Mouse (Mus musculus) stomach, embryonic 16.5 days (tissue): ENCODE results near the gene Kdelr1. TPM values are rescaled to one million over a fixed set of nuclear protein-coding genes. Genes with fewer than 3 reads are reported as not detected.
"Not testable (repeated sequence)": the region's sequence is repeated elsewhere in the genome, so short reads cannot be mapped to it uniquely, and the experiment has no call there.

ENCODE experiments used
- ATAC-seq: fragments of 200-750 bp; cut with Nextera tagmentation; 2 replicates; pipeline ENCODE4 v1.8.0; 2017; ENCODE audit warnings: moderate number of reproducible peaks, moderate TSS enrichment; ENCODE audit not compliant: insufficient read depth, low FRiP score
- H3K27ac ChIP-seq: fragments of 300-500 bp; sonication (generic); 2 replicates; pipeline ENCODE4 v1.5.1; 2014; ENCODE audit warnings: low read length
- H3K27me3 ChIP-seq: fragments of 300-500 bp; sonication (generic); 2 replicates; pipeline ENCODE4 v1.6.1; 2014; ENCODE audit warnings: low read length, control low read depth, mixed read lengths; ENCODE audit not compliant: control insufficient read depth, insufficient read depth
- H3K36me3 ChIP-seq: fragments of 300-500 bp; sonication (generic); 2 replicates; pipeline ENCODE4 v1.6.1; 2014; ENCODE audit warnings: low read length; ENCODE audit not compliant: control insufficient read depth, insufficient read depth
- H3K4me1 ChIP-seq: fragments of 300-500 bp; sonication (generic); 2 replicates; pipeline ENCODE4 v1.6.1; 2014; ENCODE audit warnings: low read length, control low read depth, mixed read lengths; ENCODE audit not compliant: control insufficient read depth, insufficient read depth
- H3K4me2 ChIP-seq: fragments of 300-500 bp; sonication (generic); 2 replicates; pipeline ENCODE4 v1.6.1; 2014; ENCODE audit warnings: low read depth, low read length, mixed read lengths
- H3K4me3 ChIP-seq: fragments of 300-500 bp; sonication (generic); replicated peaks from 2 replicates; pipeline ENCODE4 v1.5.1; 2014; ENCODE audit warnings: mild to moderate bottlenecking, low read length
- H3K9ac ChIP-seq: fragments of 300-500 bp; sonication (generic); 2 replicates; pipeline ENCODE4 v1.6.1; 2014; ENCODE audit warnings: low read length
- H3K9me3 ChIP-seq: fragments of 300-500 bp; sonication (generic); replicated peaks from 2 replicates; pipeline ENCODE4 v1.6.1; 2016; ENCODE audit warnings: low read length, control low read depth; ENCODE audit not compliant: control insufficient read depth
- whole genome bisulfite sequencing: fragments of 180-500 bp; shearing (Covaris S2); extraction: QIAGEN DNeasy Blood & Tissue Kit; methylation state at CpG from one replicate; pipeline ENCODE4 v1.1.7; 2014; 5-methylcytosine and 5-hydroxymethylcytosine counted together
- polyA plus RNA-seq: library from polyadenylated mRNA; unstranded; fragments of >200 nt; fragmentation: Nextera tagmentation; extraction: Ambion mirVana; gene quantifications from 2 replicates; pipeline ENCODE4 v1.2.1, GENCODE M21; 2015

Kdelr1 gene
- polyA plus RNA-seq, 1 experiment from 2014 or later, result 76.7 TPM

GRCm38 (mm10) chr7:45865925-45866910 is 6.4 kb upstream of the Kdelr1 start:
- Histone ChIP-seq H3K36me3 (no peaks in the 10 kb centered on the region), H3K9me3 (no peaks in the 10 kb centered on the region), H3K4me3 (peak overlapping the region; percentile 72), H3K9ac (peak overlapping the region; percentile 95), H3K4me2 (peak overlapping the region; percentile 84), H3K4me1 (peaks cover 25% of the 10 kb centered on the region), H3K27me3 (peaks cover 13% of the 10 kb centered on the region), H3K27ac (peak overlapping the region; percentile 80)
- under 1% methylated on average over 112 of the region's 117 CpGs for WGBS
- peak; percentile 86 for ATAC-seq

DNA sequence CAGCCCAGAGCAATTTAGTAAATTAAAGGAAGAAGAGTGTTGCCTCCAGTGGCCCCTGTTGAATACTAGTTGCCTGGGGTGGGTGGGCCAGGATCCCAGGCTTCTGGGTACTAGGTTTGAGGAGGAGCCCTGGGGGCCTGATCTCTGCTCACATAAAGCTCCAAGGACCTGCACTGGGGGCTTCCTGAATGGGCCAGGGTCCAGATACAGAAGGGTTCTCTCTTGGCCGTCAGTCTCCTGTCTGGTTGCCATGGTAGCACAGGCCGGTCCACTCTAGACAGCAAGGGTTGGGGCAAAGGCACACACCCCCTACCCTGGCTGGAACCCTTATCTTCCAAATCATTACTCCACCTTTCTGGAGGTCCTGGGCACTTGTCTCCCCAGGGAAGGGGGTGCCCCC is 4.7 kb upstream of the Kdelr1 start:
- H3K9ac ChIP-seq, result no peak overlapping the region
- H3K36me3 ChIP-seq, result no peaks in the 10 kb centered on the region
- no peak overlapping the region; the same call in 1 of the 2 replicates for H3K4me2 ChIP-seq
- H3K27me3 ChIP-seq, result peaks cover 19% of the 10 kb centered on the region
- H3K27ac ChIP-seq, result no peak overlapping the region
- H3K4me3 ChIP-seq, result no peak overlapping the region
- H3K4me1 ChIP-seq, result peaks cover 25% of the 10 kb centered on the region
- no peaks in the 10 kb centered on the region for H3K9me3 ChIP-seq
- 33% methylated on average over 2 of the region's 2 CpGs for WGBS
- ATAC-seq, result no peak

DNA sequence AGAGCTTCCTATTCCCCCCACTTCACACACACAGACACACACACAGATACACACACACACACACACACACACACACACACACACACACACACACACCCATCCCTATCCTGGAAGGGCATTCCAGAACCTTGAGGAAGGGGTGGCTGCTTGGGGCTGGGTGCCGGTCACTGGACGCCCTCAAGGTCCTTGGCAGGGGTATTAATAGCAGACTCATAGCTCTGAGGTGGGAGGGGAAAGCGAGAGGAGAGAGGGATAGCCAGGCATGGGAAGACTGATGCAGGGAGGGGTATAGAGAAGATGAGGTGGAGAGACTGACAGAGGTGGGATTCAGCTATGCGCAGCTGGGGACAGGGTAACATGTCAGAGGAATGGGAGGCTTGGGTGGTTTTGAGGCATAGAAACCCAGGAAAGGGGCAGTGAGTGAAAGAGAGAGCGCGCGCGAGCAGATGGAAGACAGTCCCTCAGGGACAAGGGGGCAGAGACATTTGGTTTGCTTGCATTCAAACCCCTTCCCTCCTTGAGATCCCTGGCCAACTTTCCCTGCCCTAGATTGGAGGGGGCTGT is 3.4 kb upstream of the Kdelr1 start:
- Histone ChIP-seq H3K9me3 (no peaks in the 10 kb centered on the region), H3K36me3 (peaks cover under 1% of the 10 kb centered on the region; the same call in 1 of the 2 replicates), H3K27ac (no peak overlapping the region), H3K4me2 (peak overlapping the region; percentile 49), H3K9ac (peak overlapping the region; percentile 53), H3K27me3 (peaks cover 19% of the 10 kb centered on the region), H3K4me3 (no peak overlapping the region), H3K4me1 (peaks cover 30% of the 10 kb centered on the region)
- 23% methylated on average over 8 of the region's 8 CpGs for WGBS
- ATAC-seq, result no peak

GRCm38 (mm10) chr7:45869787-45870186 is 2.8 kb upstream of the Kdelr1 start:
- H3K27ac ChIP-seq, result no peak overlapping the region
- H3K9me3 ChIP-seq, result no peaks in the 10 kb centered on the region
- no peak overlapping the region; the same call in 1 of the 2 replicates for H3K4me3 ChIP-seq
- peaks cover 36% of the 10 kb centered on the region for H3K4me1 ChIP-seq
- H3K4me2 ChIP-seq, result peak overlapping the region; percentile 49
- no peak for ATAC-seq
- 2% methylated on average over 11 of the region's 14 CpGs for WGBS
- H3K9ac ChIP-seq, result peak overlapping the region; percentile 53
- peaks cover 6% of the 10 kb centered on the region for H3K36me3 ChIP-seq
- peaks cover 19% of the 10 kb centered on the region for H3K27me3 ChIP-seq

GRCm38 (mm10) chr7:45870282-45871058 is 2.1 kb upstream of the Kdelr1 start:
- Histone ChIP-seq H3K4me3 (peak overlapping the region; percentile 26), H3K36me3 (peaks cover 10% of the 10 kb centered on the region), H3K4me1 (peaks cover 41% of the 10 kb centered on the region), H3K9ac (peak overlapping the region; percentile 53), H3K27ac (no peak overlapping the region), H3K27me3 (peaks cover 19% of the 10 kb centered on the region), H3K4me2 (peak overlapping the region; percentile 49), H3K9me3 (no peaks in the 10 kb centered on the region)
- ATAC-seq, result no peak
- 1% methylated on average over 30 of the region's 30 CpGs for WGBS

DNA sequence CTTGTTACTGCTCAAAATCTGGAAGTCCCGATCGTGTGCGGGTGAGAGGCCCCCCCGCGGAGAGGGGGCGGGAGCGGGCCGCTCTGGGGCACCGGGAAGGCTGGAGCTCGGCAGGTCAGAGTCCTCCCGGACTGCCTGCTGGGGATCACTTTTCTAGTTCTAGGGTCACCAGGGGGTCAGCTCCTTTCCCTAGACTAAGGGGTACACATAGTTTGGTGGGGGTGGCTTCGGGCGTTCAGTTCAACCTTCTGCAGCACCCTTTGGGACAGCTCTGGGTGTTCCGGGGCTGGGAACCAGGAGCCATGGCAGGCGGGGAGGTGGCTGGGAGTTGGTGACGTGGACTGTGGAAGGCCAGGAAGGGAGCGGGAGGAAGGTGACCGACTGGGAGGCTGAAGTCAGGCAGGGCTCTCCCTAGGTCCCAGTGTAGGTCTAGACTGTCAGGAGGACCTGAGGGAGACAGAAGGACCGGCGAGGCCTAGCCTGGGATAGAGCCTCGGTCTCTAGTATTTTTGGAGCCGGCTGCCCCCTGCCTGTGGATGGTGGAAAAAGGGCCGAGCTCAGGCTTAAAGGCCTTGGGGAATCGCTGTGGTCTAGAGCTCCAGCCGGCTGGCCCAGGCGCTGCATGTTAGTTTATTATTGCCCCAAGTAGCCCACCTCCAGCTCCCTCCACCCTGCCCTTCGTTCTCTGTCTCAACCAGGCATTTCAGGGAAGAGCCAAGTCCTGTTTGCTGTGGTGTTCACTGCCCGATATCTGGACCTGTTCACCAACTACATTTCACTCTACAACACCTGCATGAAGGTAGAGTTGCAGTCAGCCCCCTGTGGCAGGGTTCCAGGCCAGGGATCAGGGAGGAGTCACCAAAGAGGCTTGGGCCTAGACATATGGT is 732 bp downstream of the Kdelr1 start:
- H3K9me3 ChIP-seq, result no peaks in the 10 kb centered on the region
- peak overlapping the region; percentile 66 for H3K4me2 ChIP-seq
- H3K4me1 ChIP-seq, result peaks cover 34% of the 10 kb centered on the region
- H3K36me3 ChIP-seq, result peaks cover 23% of the 10 kb centered on the region
- ATAC-seq, result peak; percentile 54
- H3K9ac ChIP-seq, result peak overlapping the region; percentile 97
- H3K27ac ChIP-seq, result peak overlapping the region; percentile 96
- WGBS, result 2% methylated on average over 28 of the region's 28 CpGs
- peak overlapping the region; percentile 93 for H3K4me3 ChIP-seq
- H3K27me3 ChIP-seq, result peaks cover 19% of the 10 kb centered on the region

DNA sequence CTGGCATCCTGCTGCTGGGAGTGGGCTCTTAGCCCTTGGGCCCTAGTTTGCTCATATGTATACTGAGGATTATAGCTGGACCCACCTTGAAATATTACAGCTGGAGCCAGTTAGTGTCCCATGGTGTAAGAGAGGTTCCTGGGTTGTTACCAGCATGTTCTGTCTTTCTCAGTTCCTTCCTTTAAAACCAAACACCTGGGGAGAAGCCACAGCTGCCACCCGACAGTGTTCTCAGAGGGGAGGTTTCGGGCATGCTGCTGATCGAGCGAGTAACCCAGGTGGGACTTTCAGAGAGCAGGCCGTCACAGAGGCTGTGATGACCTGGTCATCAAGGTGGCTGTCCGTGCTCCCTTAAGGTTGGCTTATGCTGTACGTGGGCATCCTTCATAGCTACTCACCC is 4.3 kb downstream of the Kdelr1 start:
- Histone ChIP-seq H3K27me3 (0 out of 2 replicates have a peak, but pooled peaks cover 1% of the 10 kb centered on the region), H3K9me3 (no peaks in the 10 kb centered on the region), H3K4me1 (peaks cover 16% of the 10 kb centered on the region), H3K9ac (no peak overlapping the region), H3K27ac (no peak overlapping the region), H3K36me3 (peaks cover 43% of the 10 kb centered on the region), H3K4me3 (no peak overlapping the region), H3K4me2 (no peak overlapping the region)
- ATAC-seq, result no peak
- 94% methylated on average over 7 of the region's 7 CpGs for WGBS

DNA sequence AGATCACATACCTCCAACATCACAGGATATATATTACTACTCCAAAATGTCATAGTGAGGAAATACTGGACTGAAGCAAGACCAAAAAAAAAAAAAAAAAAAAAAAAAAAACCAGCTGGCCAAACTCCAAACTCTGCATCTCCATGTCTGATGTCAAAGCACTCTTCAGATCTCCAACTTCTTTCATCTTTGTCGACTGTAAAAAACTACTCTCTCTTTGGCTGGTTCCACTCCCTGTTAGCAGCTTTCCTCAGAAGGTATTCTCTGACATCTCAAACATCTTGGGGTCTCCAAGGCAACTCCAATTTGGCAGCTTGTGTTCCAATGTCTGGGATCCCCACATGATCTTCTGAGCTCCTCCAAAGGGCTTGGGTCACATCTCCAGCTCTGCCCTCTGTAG is 5.7 kb downstream of the Kdelr1 start, which contains the start of gene Grin2d:
TSS of gene Grin2d (minus strand) at position 101 of the 400 bp plus-strand sequence.
- Histone ChIP-seq H3K36me3 (peaks cover 55% of the 10 kb centered on the region), H3K4me1 (peaks cover 16% of the 10 kb centered on the region)
- H3K27ac ChIP-seq, H3K9me3 ChIP-seq, ATAC-seq, H3K4me2 ChIP-seq, H3K9ac ChIP-seq, H3K27me3 ChIP-seq, H3K4me3 ChIP-seq: not testable (repeated sequence)
- whole genome bisulfite sequencing, result 92% methylated on average over 1 of the region's 1 CpGs
